Mouse (Mus musculus) layer of hippocampus, adult 9-11 months (tissue): ENCODE measurements around the gene Syde2.

Experiments used
- DNase-seq: peaks from one replicate; pipeline ENCODE4 v3.0.0; 2022

Syde2 gene

DNA sequence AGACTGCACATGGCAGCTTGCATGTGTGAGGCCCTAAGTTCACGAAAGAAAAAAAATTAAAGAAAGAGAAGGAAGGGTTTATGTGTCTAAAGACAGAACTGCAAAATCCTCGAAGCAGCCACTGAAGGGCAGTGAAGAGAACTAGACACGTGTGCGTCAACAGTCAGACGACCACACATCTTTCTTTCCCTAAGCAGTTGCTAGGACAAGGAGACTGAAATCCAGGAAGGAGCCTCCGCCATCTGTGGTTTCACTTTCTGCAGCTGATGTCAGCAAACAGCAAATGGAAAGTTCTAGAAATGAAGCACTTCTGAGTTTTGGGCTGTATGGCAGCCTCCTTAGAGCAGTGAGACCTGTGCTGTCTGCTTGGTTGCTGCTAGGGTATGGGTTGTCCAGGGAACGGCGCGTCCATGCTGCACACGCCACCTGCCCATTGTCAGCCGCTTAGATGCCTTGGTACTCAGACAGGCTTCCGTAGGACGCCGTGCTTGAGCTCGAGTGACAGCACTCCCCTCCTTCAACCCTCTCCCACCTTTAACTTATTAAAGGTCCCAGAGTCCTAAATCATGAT lies 71.8 kb downstream of the Syde2 start:
- DNase-seq = no peak

DNA sequence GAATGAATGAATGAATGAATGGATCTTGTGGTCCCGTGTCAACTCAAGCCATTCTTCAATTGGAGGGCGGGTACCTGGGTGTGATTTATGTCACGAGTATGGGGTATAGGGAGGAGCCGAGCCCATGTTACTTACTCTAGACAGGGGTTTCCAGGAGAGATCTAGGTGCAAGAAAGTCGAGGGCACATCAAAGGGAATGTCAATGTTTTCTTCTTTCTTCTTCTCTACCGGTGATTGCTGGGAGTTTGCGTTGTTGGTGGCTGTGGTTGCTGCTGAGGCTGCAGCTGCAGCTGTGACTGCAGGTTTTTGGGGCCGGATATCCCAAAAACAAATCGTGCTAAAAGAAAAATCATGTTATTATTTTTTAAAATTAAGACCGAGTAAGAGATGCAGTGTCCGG lies 75.5 kb downstream of the Syde2 start:
- no peak for DNase-seq

DNA sequence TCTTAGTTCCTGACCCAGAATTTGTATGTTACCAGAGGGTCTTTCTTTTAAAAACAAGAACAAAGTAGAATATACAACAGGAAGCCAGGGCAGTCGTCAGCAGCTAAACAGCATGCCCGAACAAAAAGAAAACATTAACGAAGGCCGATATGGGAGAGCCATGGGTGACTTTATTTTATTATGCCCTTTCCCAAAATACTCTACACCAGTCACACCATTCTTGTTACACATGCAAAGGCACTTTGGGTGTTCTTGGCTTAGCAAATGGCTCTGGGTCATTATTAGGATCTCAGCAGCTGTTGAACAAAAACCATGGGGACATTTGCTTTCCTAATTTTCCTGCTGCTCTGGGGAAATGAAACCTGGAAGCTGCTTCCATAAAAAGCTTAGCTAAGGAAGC lies 81.6 kb downstream of the Syde2 start:
- DNase-seq = no peak
